Mouse (Mus musculus) MEL (cell line): ENCODE measurements around the gene Mamstr. TPM values are rescaled to one million over a fixed set of nuclear protein-coding genes. Genes with fewer than 3 reads are reported as not detected.

Experiments used
- DNase-seq: peaks from one replicate; pipeline ENCODE4 v3.0.0; 2011; ENCODE audit warnings: low read depth, low spot score
- H3K27ac ChIP-seq: 2 replicates; pipeline ENCODE4 v1.5.1; 2012; ENCODE audit warnings: low read depth, mild to moderate bottlenecking, control low read depth, low read length, moderate library complexity; ENCODE audit not compliant: control insufficient read depth
- H3K27me3 ChIP-seq, 2 experiments: fragments of 150-350 bp in 1 of 2; sonication (generic) in 1 of 2; 2 replicates each; pipeline ENCODE4 v1.6.1; 2012; ENCODE audit warnings: low read length in 2 of 2, mild to moderate bottlenecking in 2 of 2, improper control_type of control experiment in 1 of 2, moderate library complexity in 1 of 2; ENCODE audit not compliant: insufficient read depth in 2 of 2, control insufficient read depth in 1 of 2
- H3K36me3 ChIP-seq, 2 experiments: 2 replicates each; pipeline ENCODE4 v1.6.1; 2012 to 2014; ENCODE audit warnings: low read length in 2 of 2, improper control_type of control experiment in 1 of 2, inconsistent platforms in 1 of 2, mild to moderate bottlenecking in 1 of 2; ENCODE audit not compliant: insufficient read depth in 2 of 2, control insufficient read depth in 1 of 2
- H3K4me1 ChIP-seq, 2 experiments: fragments of 150-350 bp in 1 of 2; sonication (generic) in 1 of 2; 2 replicates each; pipeline ENCODE4 v1.6.1; 2012; ENCODE audit warnings: low read length in 2 of 2, improper control_type of control experiment in 1 of 2, mild to moderate bottlenecking in 1 of 2; ENCODE audit not compliant: insufficient read depth in 2 of 2, control insufficient read depth in 1 of 2
- H3K4me3 ChIP-seq, 2 experiments: fragments of 150-350 bp in 1 of 2; sonication (generic) in 1 of 2; 2 replicates each; pipeline ENCODE4 v1.5.1; 2012; ENCODE audit warnings: low read depth in 2 of 2, low read length in 2 of 2, mild to moderate bottlenecking in 2 of 2, moderate library complexity in 2 of 2, control low read depth in 1 of 2, improper control_type of control experiment in 1 of 2; ENCODE audit not compliant: control insufficient read depth in 1 of 2, insufficient read depth in 1 of 2
- H3K79me2 ChIP-seq: 2 replicates; pipeline ENCODE4 v1.6.1; 2012; ENCODE audit warnings: mild to moderate bottlenecking, low read length, moderate library complexity; ENCODE audit not compliant: control insufficient read depth, poor library complexity, insufficient read depth
- H3K9ac ChIP-seq: 2 replicates; pipeline ENCODE4 v1.6.1; 2012; ENCODE audit warnings: low read depth, mild to moderate bottlenecking, control low read depth, low read length, moderate library complexity; ENCODE audit not compliant: control insufficient read depth, poor library complexity, severe bottlenecking
- H3K9me3 ChIP-seq: fragments of 150-350 bp; sonication (generic); replicated peaks from 2 replicates; pipeline ENCODE4 v1.6.1; 2012; ENCODE audit warnings: mild to moderate bottlenecking, low read length, improper control_type of control experiment, moderate library complexity; ENCODE audit not compliant: insufficient read depth
- BHLHE40 ChIP-seq: IDR thresholded peaks from 2 replicates; pipeline ENCODE4 v1.6.1; 2012; ENCODE audit warnings: low read depth, mild to moderate bottlenecking, inconsistent platforms, low read length, improper control_type of control experiment, borderline replicate concordance
- CHD1 ChIP-seq: IDR thresholded peaks from 2 replicates; pipeline ENCODE4 v1.6.1; 2012; ENCODE audit warnings: low read depth, mild to moderate bottlenecking, inconsistent platforms, low read length, improper control_type of control experiment
- EP300 ChIP-seq, 2 experiments: IDR thresholded peaks; 2 replicates each; pipeline ENCODE4 v1.6.1; 2011; ENCODE audit warnings: improper control_type of control experiment in 2 of 2, low read length in 2 of 2, low read depth in 1 of 2, mild to moderate bottlenecking in 1 of 2
- HCFC1 ChIP-seq: IDR thresholded peaks from 2 replicates; pipeline ENCODE4 v1.6.1; 2012; ENCODE audit warnings: low read depth, mild to moderate bottlenecking, inconsistent platforms, low read length, improper control_type of control experiment, moderate library complexity
- JUND ChIP-seq: IDR thresholded peaks from 2 replicates; pipeline ENCODE4 v1.6.1; 2011; ENCODE audit warnings: low read depth, mild to moderate bottlenecking, improper control_type of control experiment, low read length
- MAFK ChIP-seq: IDR thresholded peaks from 2 replicates; pipeline ENCODE4 v1.6.1; 2011; ENCODE audit warnings: low read depth, mild to moderate bottlenecking, low read length, improper control_type of control experiment, borderline replicate concordance
- MEF2A ChIP-seq: IDR thresholded peaks from 2 replicates; pipeline ENCODE4 v1.6.1; 2014; ENCODE audit warnings: low read depth, mild to moderate bottlenecking, inconsistent platforms, low read length, improper control_type of control experiment; ENCODE audit not compliant: poor library complexity, insufficient replicate concordance, severe bottlenecking; ENCODE audit errors: extremely low read depth
- MYB ChIP-seq: IDR thresholded peaks from 2 replicates; pipeline ENCODE4 v1.6.1; 2011; ENCODE audit warnings: mild to moderate bottlenecking, low read depth, low read length, improper control_type of control experiment
- MYC ChIP-seq: IDR thresholded peaks from 2 replicates; pipeline ENCODE4 v1.6.1; 2011; ENCODE audit warnings: low read depth, mild to moderate bottlenecking, low read length, improper control_type of control experiment, moderate library complexity
- NELFE ChIP-seq: IDR thresholded peaks from 2 replicates; pipeline ENCODE4 v1.6.1; 2011; ENCODE audit warnings: low read depth, low read length, improper control_type of control experiment
- RCOR1 ChIP-seq: IDR thresholded peaks from 2 replicates; pipeline ENCODE4 v1.6.1; 2012; ENCODE audit warnings: low read depth, mild to moderate bottlenecking, inconsistent platforms, low read length, improper control_type of control experiment
- TAL1 ChIP-seq: IDR thresholded peaks from 2 replicates; pipeline ENCODE4 v1.6.1; 2012; ENCODE audit warnings: mild to moderate bottlenecking, inconsistent platforms, low read length, moderate library complexity, mixed read lengths
- TCF12 ChIP-seq: IDR thresholded peaks from 2 replicates; pipeline ENCODE4 v1.6.1; 2014; ENCODE audit warnings: low read depth, mild to moderate bottlenecking, inconsistent platforms, low read length, improper control_type of control experiment, moderate library complexity
- ZMIZ1 ChIP-seq: IDR thresholded peaks from 2 replicates; pipeline ENCODE4 v1.6.1; 2012; ENCODE audit warnings: low read depth, mild to moderate bottlenecking, inconsistent platforms, low read length, improper control_type of control experiment, moderate library complexity
- polyA plus RNA-seq, 2 experiments: library from polyadenylated mRNA; stranded (reverse) in 1 of 2; unstranded in 1 of 2; fragments of >175 nt in 1 of 2; fragments of >200 nt in 1 of 2; gene quantifications; 2 replicates each; pipeline versions ENCODE4 v1.2.1 to v1.2.4; 2012; ENCODE audit warnings: low replicate concordance in 2 of 2, low read depth in 1 of 2; ENCODE audit not compliant: insufficient read length in 2 of 2, insufficient read depth in 1 of 2, missing spikeins in 1 of 2
- total RNA-seq: library from RNA; depleted of rRNA; stranded (reverse); fragments of 300-350 nt; gene quantifications from 2 replicates; pipeline ENCODE4 v1.2.3, GENCODE M21; 2012

Gene Mamstr
- total and polyA plus RNA-seq, 3 experiments = not detected

- Histone ChIP-seq H3K27me3 (peaks cover 0 to 2% of the 10 kb centered on the region in 2 experiments; a peak in 3 of 4 replicates), H3K4me1 (no peaks in the 10 kb centered on the region), H3K36me3 (no peaks in the 10 kb centered on the region), H3K9me3 (no peaks in the 10 kb centered on the region), H3K4me3 (no peak overlapping the region), H3K27ac (no peak overlapping the region), H3K9ac (no peak overlapping the region), H3K79me2 (no peaks in the 10 kb centered on the region)
- no peak for TF ChIP-seq NELFE
- no peak for TF ChIP-seq MYB
- no peak for TF ChIP-seq EP300 (IDR thresholded peaks at IDR 0.05; ENCODE audit: low read depth in 1 of 2, low read length in 2 of 2)
- no peak for TF ChIP-seq MYC
- no peak for TF ChIP-seq MEF2A
- no peak for TF ChIP-seq JUND
- no peak for TF ChIP-seq BHLHE40
- no peak for TF ChIP-seq MAFK
- DNase-seq = no peak
Measured at GRCm38 (mm10) chr7:45665303-45666138, 25.7 kb downstream of the Mamstr start.

- Histone ChIP-seq H3K4me3 (no peak within 1 kb of the TSS), H3K27ac (no peak within 1 kb of the TSS), H3K4me1 (no peaks in the 10 kb centered on the region), H3K9me3 (no peaks in the 10 kb centered on the region), H3K27me3 (peaks cover 0 to 2% of the 10 kb centered on the region in 2 experiments; a peak in 3 of 4 replicates), H3K36me3 (no peaks in the 10 kb centered on the region), H3K9ac (no peak within 1 kb of the TSS), H3K79me2 (no peaks in the 10 kb centered on the region)
- no peak for TF ChIP-seq MYB
- no peak for TF ChIP-seq TCF12
- TF ChIP-seq RCOR1 = no peak
- TF ChIP-seq ZMIZ1 = no peak
- DNase-seq = no peak
Measured at GRCm38 (mm10) chr7:45666161-45666560, 26.4 kb downstream of the Mamstr start, which contains the start of gene Fut2. TSS of gene Fut2 (minus strand) at chr7:45666394.

- DNase-seq = no peak
Measured at GRCm38 (mm10) chr7:45667761-45668160, 28.0 kb downstream of the Mamstr start.

More at GRCm38 (mm10) chr7:45667761-45668160, 28.0 kb downstream of the Mamstr start:
- no peaks in the 10 kb centered on the region for H3K9me3 ChIP-seq
- no peak overlapping the region for H3K27ac ChIP-seq
- no peak for TF ChIP-seq TAL1
- no peak for TF ChIP-seq CHD1
- no peak for TF ChIP-seq HCFC1
- peaks cover 0 to 4% of the 10 kb centered on the region in 2 experiments; a peak in 3 of 4 replicates for H3K27me3 ChIP-seq
- H3K4me1 ChIP-seq = no peaks in the 10 kb centered on the region
- no peaks in the 10 kb centered on the region for H3K79me2 ChIP-seq
- no peak overlapping the region for H3K4me3 ChIP-seq
- H3K9ac ChIP-seq = no peak overlapping the region
- no peaks in the 10 kb centered on the region for H3K36me3 ChIP-seq
